Mouse (Mus musculus): ENCODE results near the gene Olfr849. TPM values are rescaled to one million over a fixed set of nuclear protein-coding genes. Genes with fewer than 3 reads are reported as not detected.

The Olfr849 gene
- polyA plus RNA-seq (2015; fragmentation: Nextera tagmentation; extraction: Ambion mirVana), result not detected in 2 replicates

DNA sequence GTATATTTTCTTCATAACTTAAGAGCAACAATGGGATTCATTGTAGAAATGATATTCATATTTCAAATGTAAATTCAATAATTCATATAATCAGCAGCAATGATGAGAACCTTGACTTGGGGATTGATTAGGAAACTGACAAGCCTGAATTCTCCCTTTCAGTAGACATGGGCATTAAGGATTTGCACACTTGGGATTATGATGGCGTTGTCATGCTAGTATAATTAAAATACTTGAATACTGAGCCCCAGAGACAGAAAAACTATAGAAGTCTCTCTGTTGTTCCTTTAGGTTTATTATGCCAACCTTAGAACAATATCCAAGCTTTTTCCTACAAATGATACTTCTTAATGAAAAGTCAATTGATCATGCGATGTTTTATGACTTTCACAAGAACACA is at the start of gene Olfr849:
Olfr849 (plus strand) TSS at position 301 of the 400 bp plus-strand sequence.
- WGBS, result 79% methylated on average over 2 of the region's 2 CpGs
- Histone ChIP-seq H3K4me3 (replicated peaks) (no peak within 1 kb of the TSS), H3K9ac (no peak within 1 kb of the TSS), H3K27ac (no peak within 1 kb of the TSS), H3K4me2 (no peak within 1 kb of the TSS), H3K27me3 (replicated peaks) (no peaks in the 10 kb centered on the region), H3K9me3 (no peaks in the 10 kb centered on the region), H3K4me1 (no peaks in the 10 kb centered on the region), H3K36me3 (no peaks in the 10 kb centered on the region)
- no peak for ATAC-seq (ENCODE audit: insufficient read depth, low FRiP score, low read depth)

DNA sequence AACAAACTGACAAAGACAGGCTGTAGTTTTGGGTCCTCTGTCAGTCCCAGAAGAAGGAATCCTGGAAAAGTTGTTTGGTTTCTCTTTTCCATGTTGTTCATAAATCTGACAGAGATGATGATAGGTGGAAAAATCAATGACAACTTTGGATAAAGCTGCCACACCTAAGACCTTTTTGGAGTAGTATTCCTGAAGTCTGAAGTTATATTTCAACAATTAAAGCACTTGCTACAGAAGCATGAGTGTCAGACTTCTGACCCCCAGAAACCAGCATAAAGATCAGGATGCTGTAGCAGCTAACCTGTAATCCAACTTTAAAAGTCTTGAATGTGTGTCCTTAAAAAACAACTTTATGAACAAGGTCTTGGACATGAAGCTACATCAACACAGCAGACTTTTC is 38.1 kb downstream of the Olfr849 start, which contains the start of gene Olfr850:
Olfr850 (minus strand) TSS at position 101 of the 400 bp plus-strand sequence.
- H3K27me3 ChIP-seq (replicated peaks), result no peaks in the 10 kb centered on the region
- no peak within 1 kb of the TSS for H3K4me3 ChIP-seq (replicated peaks)
- H3K27ac ChIP-seq, result no peak within 1 kb of the TSS
- H3K9ac ChIP-seq, result no peak within 1 kb of the TSS
- no peak within 1 kb of the TSS for H3K4me2 ChIP-seq
- H3K4me1 ChIP-seq, result no peaks in the 10 kb centered on the region
- H3K36me3 ChIP-seq, result no peaks in the 10 kb centered on the region
- no peaks in the 10 kb centered on the region for H3K9me3 ChIP-seq
- ATAC-seq (ENCODE audit: insufficient read depth, low FRiP score, low read depth), result no peak

DNA sequence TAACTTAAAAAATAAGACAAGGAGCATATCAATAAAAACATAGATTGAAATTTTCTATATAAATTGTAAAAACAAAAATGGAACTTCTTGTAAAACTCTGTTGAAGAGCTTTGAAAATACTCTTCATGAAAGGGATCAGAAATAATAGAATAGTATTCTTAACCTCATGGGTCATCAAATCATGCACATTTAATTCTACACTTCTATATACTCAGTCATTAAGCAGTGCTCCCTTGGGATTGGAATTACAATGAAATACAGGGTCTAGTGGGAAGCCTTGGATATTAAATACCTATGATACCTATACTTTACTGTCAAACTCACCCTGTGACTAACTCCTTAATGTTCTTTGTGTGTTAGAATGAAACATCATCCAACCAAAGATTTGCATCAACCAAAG is 52.9 kb downstream of the Olfr849 start, which contains the start of gene Olfr851:
Olfr851 (plus strand) TSS at position 301 of the 400 bp plus-strand sequence.
- H3K27me3 ChIP-seq (replicated peaks), result no peaks in the 10 kb centered on the region
- H3K27ac ChIP-seq, result no peak within 1 kb of the TSS
- no peak for ATAC-seq (ENCODE audit: insufficient read depth, low FRiP score, low read depth)
- no peak within 1 kb of the TSS for H3K4me2 ChIP-seq
- H3K36me3 ChIP-seq, result no peaks in the 10 kb centered on the region
- no peaks in the 10 kb centered on the region for H3K4me1 ChIP-seq
- no peak within 1 kb of the TSS for H3K9ac ChIP-seq
- H3K9me3 ChIP-seq, result no peaks in the 10 kb centered on the region
- no peak within 1 kb of the TSS for H3K4me3 ChIP-seq (replicated peaks)

Other genes with a start within 250 kb of the Olfr849 start
- not detected in 2 replicates for gene Olfr843, start 188.3 kb upstream of the Olfr849 start, polyA plus RNA-seq (2015; fragmentation: Nextera tagmentation; extraction: Ambion mirVana)
- not detected in 2 replicates for gene Olfr844, start 123.9 kb upstream of the Olfr849 start, polyA plus RNA-seq (2015; fragmentation: Nextera tagmentation; extraction: Ambion mirVana)
- not detected in 2 replicates for gene Olfr845, start 103.8 kb upstream of the Olfr849 start, polyA plus RNA-seq (2015; fragmentation: Nextera tagmentation; extraction: Ambion mirVana)
- not detected in 2 replicates for gene Olfr846, start 76.3 kb upstream of the Olfr849 start, polyA plus RNA-seq (2015; fragmentation: Nextera tagmentation; extraction: Ambion mirVana)
- not detected in 2 replicates for gene Olfr847, start 61.6 kb upstream of the Olfr849 start, polyA plus RNA-seq (2015; fragmentation: Nextera tagmentation; extraction: Ambion mirVana)
- gene Olfr850, start 38.0 kb downstream of the Olfr849 start, polyA plus RNA-seq (2015; fragmentation: Nextera tagmentation; extraction: Ambion mirVana), result not detected in 2 replicates
- gene Olfr851, start 53.0 kb downstream of the Olfr849 start, polyA plus RNA-seq (2015; fragmentation: Nextera tagmentation; extraction: Ambion mirVana), result not detected in 2 replicates
- gene Olfr853, start 100.8 kb downstream of the Olfr849 start, polyA plus RNA-seq (2015; fragmentation: Nextera tagmentation; extraction: Ambion mirVana), result not detected in 2 replicates
- not detected in 2 replicates for gene Olfr854, start 127.1 kb downstream of the Olfr849 start, polyA plus RNA-seq (2015; fragmentation: Nextera tagmentation; extraction: Ambion mirVana)
- not detected in 2 replicates for gene Olfr855, start 142.4 kb downstream of the Olfr849 start, polyA plus RNA-seq (2015; fragmentation: Nextera tagmentation; extraction: Ambion mirVana)
- gene Zfp317, start 181.8 kb downstream of the Olfr849 start, polyA plus RNA-seq (2015; fragmentation: Nextera tagmentation; extraction: Ambion mirVana), result 23.1 and 24.6 TPM in 2 replicates